Mouse (Mus musculus) midbrain, embryonic 13.5 days (tissue): ENCODE results near the gene Rbm4. TPM values are rescaled to one million over a fixed set of nuclear protein-coding genes. Genes with fewer than 3 reads are reported as not detected.

Experiments used
- ATAC-seq: fragments of 200-750 bp; cut with Nextera tagmentation; 2 replicates; pipeline ENCODE4 v1.8.0; 2017; ENCODE audit warnings: mild to moderate bottlenecking, moderate TSS enrichment, moderate library complexity
- H3K27ac ChIP-seq: fragments of 300-500 bp; sonication (generic); 2 replicates; pipeline ENCODE4 v1.5.1; 2015; ENCODE audit warnings: inconsistent platforms, mild to moderate bottlenecking, moderate library complexity
- H3K27me3 ChIP-seq: fragments of 300-500 bp; sonication (generic); 2 replicates; pipeline ENCODE4 v1.6.1; 2015; ENCODE audit warnings: mild to moderate bottlenecking, inconsistent platforms
- H3K36me3 ChIP-seq: fragments of 300-500 bp; sonication (generic); 2 replicates; pipeline ENCODE4 v1.6.1; 2015; ENCODE audit warnings: mild to moderate bottlenecking, inconsistent platforms
- H3K4me1 ChIP-seq: fragments of 300-500 bp; sonication (generic); replicated peaks from 2 replicates; pipeline ENCODE4 v1.6.1; 2015; ENCODE audit warnings: inconsistent platforms
- H3K4me2 ChIP-seq: fragments of 300-500 bp; sonication (generic); replicated peaks from 2 replicates; pipeline ENCODE4 v1.6.1; 2015; ENCODE audit warnings: moderate library complexity, mild to moderate bottlenecking, inconsistent platforms
- H3K4me3 ChIP-seq: fragments of 300-500 bp; sonication (generic); replicated peaks from 2 replicates; pipeline ENCODE4 v1.5.1; 2015; ENCODE audit warnings: mild to moderate bottlenecking, inconsistent platforms
- H3K9ac ChIP-seq: fragments of 300-500 bp; sonication (generic); replicated peaks from 2 replicates; pipeline ENCODE4 v1.6.1; 2015; ENCODE audit warnings: mild to moderate bottlenecking, inconsistent platforms
- H3K9me3 ChIP-seq: fragments of 300-500 bp; sonication (generic); 2 replicates; pipeline ENCODE4 v1.6.1; 2016; ENCODE audit warnings: mild to moderate bottlenecking, inconsistent platforms
- WGBS: fragments of 180-500 bp; shearing (Covaris S2); methylation state at CpG from one replicate; pipeline ENCODE4 v1.1.7; 2015; 5-methylcytosine and 5-hydroxymethylcytosine counted together
- polyA plus RNA-seq: library from polyadenylated mRNA; unstranded; fragments of >200 nt; fragmentation: Nextera tagmentation; extraction: Ambion mirVana; gene quantifications from 2 replicates; pipeline ENCODE4 v1.2.1, GENCODE M21; 2015

The Rbm4 gene
- polyA plus RNA-seq, 1 experiment from 2014 or later = 117 TPM

GRCm38 (mm10) chr19:4748493-4748892, 45.2 kb downstream of the Rbm4 start:
- H3K4me1 ChIP-seq = no peaks in the 10 kb centered on the region
- H3K27ac ChIP-seq = no peak overlapping the region
- WGBS = 88% methylated on average over 10 of the region's 10 CpGs

GRCm38 (mm10) chr19:4747631-4748312, 45.9 kb downstream of the Rbm4 start:
- Histone ChIP-seq H3K27me3 (no peaks in the 10 kb centered on the region), H3K9ac (no peak overlapping the region), H3K27ac (no peak overlapping the region), H3K4me2 (no peak overlapping the region), H3K36me3 (peaks cover 96% of the 10 kb centered on the region), H3K4me3 (no peak overlapping the region), H3K4me1 (no peaks in the 10 kb centered on the region), H3K9me3 (no peaks in the 10 kb centered on the region)
- no peak for ATAC-seq
- WGBS = 93% methylated on average over 9 of the region's 9 CpGs

More at GRCm38 (mm10) chr19:4748493-4748892, 45.2 kb downstream of the Rbm4 start:
- H3K4me3 ChIP-seq = no peak overlapping the region
- H3K9ac ChIP-seq = no peak overlapping the region
- H3K4me2 ChIP-seq = no peak overlapping the region
- peaks cover 92% of the 10 kb centered on the region for H3K36me3 ChIP-seq
- no peaks in the 10 kb centered on the region for H3K9me3 ChIP-seq
- H3K27me3 ChIP-seq = no peaks in the 10 kb centered on the region
- ATAC-seq = no peak

GRCm38 (mm10) chr19:4746611-4747010, 47.1 kb downstream of the Rbm4 start:
- H3K4me3 ChIP-seq = no peak overlapping the region
- no peaks in the 10 kb centered on the region for H3K4me1 ChIP-seq
- no peaks in the 10 kb centered on the region for H3K9me3 ChIP-seq
- WGBS = 87% methylated on average over 14 of the region's 14 CpGs
- H3K4me2 ChIP-seq = no peak overlapping the region
- no peak overlapping the region for H3K27ac ChIP-seq
- no peak for ATAC-seq
- H3K9ac ChIP-seq = no peak overlapping the region
- H3K27me3 ChIP-seq = no peaks in the 10 kb centered on the region
- H3K36me3 ChIP-seq = peaks cover 97% of the 10 kb centered on the region

- WGBS = 96% methylated on average over 10 of the region's 10 CpGs
- no peaks in the 10 kb centered on the region for H3K9me3 ChIP-seq
These were observed 48.0 kb downstream of the Rbm4 start for GRCm38 (mm10) chr19:4745681-4746080.

GRCm38 (mm10) chr19:4745057-4745456, 48.6 kb downstream of the Rbm4 start:
- Histone ChIP-seq H3K4me1 (no peaks in the 10 kb centered on the region), H3K9me3 (no peaks in the 10 kb centered on the region), H3K36me3 (peaks cover 97% of the 10 kb centered on the region), H3K27me3 (no peaks in the 10 kb centered on the region), H3K9ac (peak overlapping the region; percentile 15; the same call in 1 of the 2 replicates), H3K27ac (no peak overlapping the region), H3K4me2 (no peak overlapping the region), H3K4me3 (no peak overlapping the region)
- 76% methylated on average over 9 of the region's 9 CpGs for WGBS
- no peak for ATAC-seq

More at GRCm38 (mm10) chr19:4745681-4746080, 48.0 kb downstream of the Rbm4 start:
- no peak for ATAC-seq
- no peaks in the 10 kb centered on the region for H3K4me1 ChIP-seq
- H3K36me3 ChIP-seq = peaks cover 97% of the 10 kb centered on the region
- no peak overlapping the region for H3K4me3 ChIP-seq
- no peaks in the 10 kb centered on the region for H3K27me3 ChIP-seq
- H3K9ac ChIP-seq = no peak overlapping the region
- no peak overlapping the region for H3K4me2 ChIP-seq
- H3K27ac ChIP-seq = no peak overlapping the region

- Histone ChIP-seq H3K4me3 (no peak overlapping the region), H3K9me3 (no peaks in the 10 kb centered on the region), H3K36me3 (peaks cover 97% of the 10 kb centered on the region), H3K27me3 (no peaks in the 10 kb centered on the region), H3K9ac (no peak overlapping the region), H3K27ac (no peak overlapping the region), H3K4me1 (no peaks in the 10 kb centered on the region), H3K4me2 (no peak overlapping the region)
- WGBS = 79% methylated on average over 14 of the region's 14 CpGs
- no peak for ATAC-seq
These were observed 49.7 kb downstream of the Rbm4 start for GRCm38 (mm10) chr19:4744026-4744425.

GRCm38 (mm10) chr19:4743524-4743923, 50.2 kb downstream of the Rbm4 start:
- no peak overlapping the region for H3K27ac ChIP-seq
- no peak for ATAC-seq
- no peak overlapping the region for H3K4me2 ChIP-seq
- peaks cover 94% of the 10 kb centered on the region for H3K36me3 ChIP-seq
- H3K9me3 ChIP-seq = no peaks in the 10 kb centered on the region
- H3K4me3 ChIP-seq = no peak overlapping the region
- WGBS = 37% methylated on average over 5 of the region's 5 CpGs
- H3K27me3 ChIP-seq = no peaks in the 10 kb centered on the region
- no peaks in the 10 kb centered on the region for H3K4me1 ChIP-seq
- no peak overlapping the region for H3K9ac ChIP-seq

- no peaks in the 10 kb centered on the region for H3K9me3 ChIP-seq
- H3K9ac ChIP-seq = no peak overlapping the region
- H3K4me1 ChIP-seq = no peaks in the 10 kb centered on the region
- H3K27ac ChIP-seq = no peak overlapping the region
- H3K4me3 ChIP-seq = no peak overlapping the region
- ATAC-seq = no peak
- no peak overlapping the region for H3K4me2 ChIP-seq
- peaks cover 94% of the 10 kb centered on the region for H3K36me3 ChIP-seq
- no peaks in the 10 kb centered on the region for H3K27me3 ChIP-seq
- 93% methylated on average over 6 of the region's 6 CpGs for WGBS
These were observed 51.5 kb downstream of the Rbm4 start for GRCm38 (mm10) chr19:4742229-4742628.

GRCm38 (mm10) chr19:4741482-4741881, 52.2 kb downstream of the Rbm4 start:
- H3K4me2 ChIP-seq = no peak overlapping the region
- H3K27ac ChIP-seq = no peak overlapping the region
- no peak overlapping the region for H3K4me3 ChIP-seq
- ATAC-seq = no peak
- WGBS = 84% methylated on average over 10 of the region's 10 CpGs
- H3K4me1 ChIP-seq = no peaks in the 10 kb centered on the region
- H3K36me3 ChIP-seq = peaks cover 93% of the 10 kb centered on the region
- no peaks in the 10 kb centered on the region for H3K9me3 ChIP-seq
- no peak overlapping the region for H3K9ac ChIP-seq
- no peaks in the 10 kb centered on the region for H3K27me3 ChIP-seq

- Histone ChIP-seq H3K27me3 (no peaks in the 10 kb centered on the region), H3K36me3 (peaks cover 90% of the 10 kb centered on the region), H3K9me3 (no peaks in the 10 kb centered on the region), H3K4me2 (no peak overlapping the region), H3K9ac (no peak overlapping the region), H3K4me3 (no peak overlapping the region), H3K4me1 (no peaks in the 10 kb centered on the region), H3K27ac (no peak overlapping the region)
- no peak for ATAC-seq
- WGBS = 92% methylated on average over 5 of the region's 5 CpGs
These were observed 53.9 kb downstream of the Rbm4 start for GRCm38 (mm10) chr19:4739762-4740161.

GRCm38 (mm10) chr19:4739053-4739452, 54.6 kb downstream of the Rbm4 start:
- H3K4me2 ChIP-seq = no peak overlapping the region
- peaks cover 90% of the 10 kb centered on the region for H3K36me3 ChIP-seq
- no peaks in the 10 kb centered on the region for H3K9me3 ChIP-seq
- H3K4me1 ChIP-seq = no peaks in the 10 kb centered on the region
- no peaks in the 10 kb centered on the region for H3K27me3 ChIP-seq
- WGBS = 92% methylated on average over 11 of the region's 11 CpGs
- H3K4me3 ChIP-seq = no peak overlapping the region
- H3K27ac ChIP-seq = no peak overlapping the region
- ATAC-seq = no peak
- H3K9ac ChIP-seq = no peak overlapping the region

- Histone ChIP-seq H3K9ac (no peak overlapping the region), H3K4me2 (no peak overlapping the region), H3K27ac (no peak overlapping the region), H3K36me3 (peaks cover 93% of the 10 kb centered on the region), H3K4me1 (no peaks in the 10 kb centered on the region), H3K9me3 (no peaks in the 10 kb centered on the region), H3K4me3 (no peak overlapping the region), H3K27me3 (no peaks in the 10 kb centered on the region)
- 94% methylated on average over 13 of the region's 13 CpGs for WGBS
- ATAC-seq = no peak
These were observed 55.8 kb downstream of the Rbm4 start for GRCm38 (mm10) chr19:4737866-4738265.
